Mouse (Mus musculus): ENCODE results near the gene Ascc2.

The Ascc2 gene

GRCm38 (mm10) chr11:4637534-4638234 is at the start of gene Ascc2:
Gene Ascc2 (plus strand): TSS chr11:4637747.
- peak; percentile 94 for DNase-seq (ENCODE audit: low spot score)

- no peak for DNase-seq (ENCODE audit: low spot score)
Measured at GRCm38 (mm10) chr11:4591811-4592210, 45.7 kb upstream of the Ascc2 start.

GRCm38 (mm10) chr11:4593491-4593848 is 44.1 kb upstream of the Ascc2 start:
- DNase-seq (ENCODE audit: low spot score): no peak

GRCm38 (mm10) chr11:4593849-4594607 is 43.5 kb upstream of the Ascc2 start:
- peak; percentile 55 for DNase-seq (ENCODE audit: low spot score)

GRCm38 (mm10) chr11:4594608-4595500 is 42.7 kb upstream of the Ascc2 start, which contains the start of gene Mtmr3:
Gene Mtmr3 (minus strand): TSS chr11:4594863.
- DNase-seq (ENCODE audit: low spot score): peak; percentile 97

- no peak for DNase-seq (ENCODE audit: low spot score)
Measured at GRCm38 (mm10) chr11:4598411-4598810, 39.1 kb upstream of the Ascc2 start.

- no peak for DNase-seq (ENCODE audit: low spot score)
Measured at GRCm38 (mm10) chr11:4599916-4600315, 37.6 kb upstream of the Ascc2 start.

- DNase-seq (ENCODE audit: low spot score): no peak
Measured at GRCm38 (mm10) chr11:4601890-4602289, 35.7 kb upstream of the Ascc2 start.

- no peak for DNase-seq (ENCODE audit: low spot score)
Measured at GRCm38 (mm10) chr11:4602691-4603441, 34.7 kb upstream of the Ascc2 start.

GRCm38 (mm10) chr11:4604441-4604840 is 33.1 kb upstream of the Ascc2 start:
- peak; percentile 35 for DNase-seq (ENCODE audit: low spot score)

- DNase-seq (ENCODE audit: low spot score): peak; percentile 20
Measured at GRCm38 (mm10) chr11:4605414-4605813, 32.1 kb upstream of the Ascc2 start.

- DNase-seq (ENCODE audit: low spot score): no peak
Measured at GRCm38 (mm10) chr11:4606541-4606940, 31.0 kb upstream of the Ascc2 start.

GRCm38 (mm10) chr11:4611904-4612303 is 25.6 kb upstream of the Ascc2 start:
- no peak for DNase-seq (ENCODE audit: low spot score)

- no peak for DNase-seq (ENCODE audit: low spot score)
Measured at GRCm38 (mm10) chr11:4620017-4620485, 17.5 kb upstream of the Ascc2 start, which contains the start of gene Gm11032. Gene Gm11032 (plus strand): TSS chr11:4620067.

GRCm38 (mm10) chr11:4620501-4621108 is 16.9 kb upstream of the Ascc2 start:
- DNase-seq (ENCODE audit: low spot score): no peak

GRCm38 (mm10) chr11:4621866-4622265 is 15.7 kb upstream of the Ascc2 start:
- no peak for DNase-seq (ENCODE audit: low spot score)

- DNase-seq (ENCODE audit: low spot score): no peak
Measured at GRCm38 (mm10) chr11:4622442-4622986, 15.0 kb upstream of the Ascc2 start.

GRCm38 (mm10) chr11:4622997-4623396 is 14.6 kb upstream of the Ascc2 start:
- DNase-seq (ENCODE audit: low spot score): no peak

- DNase-seq (ENCODE audit: low spot score): no peak
Measured at GRCm38 (mm10) chr11:4625931-4626330, 11.6 kb upstream of the Ascc2 start.

GRCm38 (mm10) chr11:4627636-4628035 is 9.9 kb upstream of the Ascc2 start:
- no peak for DNase-seq (ENCODE audit: low spot score)

GRCm38 (mm10) chr11:4629861-4630280 is 7.7 kb upstream of the Ascc2 start:
- peak; percentile 55 for DNase-seq (ENCODE audit: low spot score)
